Mouse (Mus musculus) small intestine, adult 2 months (tissue): ENCODE results near the gene Tnfrsf23. TPM values are rescaled to one million over a fixed set of nuclear protein-coding genes. Genes with fewer than 3 reads are reported as not detected.
"Not testable (repeated sequence)": the region's sequence is repeated elsewhere in the genome, so short reads cannot be mapped to it uniquely, and the experiment has no call there.

Source experiments
- H3K27ac ChIP-seq: fragments of 200-500 bp; 2 replicates; pipeline ENCODE4 v1.5.1; 2012; ENCODE audit warnings: low read depth, low read length, control low read depth, inconsistent platforms; ENCODE audit not compliant: insufficient read depth
- H3K27me3 ChIP-seq: fragments of 200-500 bp; 2 replicates; pipeline ENCODE4 v1.6.1; 2012; ENCODE audit warnings: mild to moderate bottlenecking, moderate library complexity, low read length, inconsistent platforms; ENCODE audit not compliant: control insufficient read depth, insufficient read depth
- H3K36me3 ChIP-seq: fragments of 200-500 bp; 2 replicates; pipeline ENCODE4 v1.6.1; 2012; ENCODE audit warnings: mild to moderate bottlenecking, low read length, control low read depth, inconsistent platforms; ENCODE audit not compliant: control insufficient read depth, insufficient read depth
- H3K4me1 ChIP-seq: fragments of 200-500 bp; 2 replicates; pipeline ENCODE4 v1.6.1; 2012; ENCODE audit warnings: low read length, inconsistent platforms, mixed read lengths; ENCODE audit not compliant: control insufficient read depth, insufficient read depth, insufficient read length
- H3K4me3 ChIP-seq: fragments of 200-500 bp; 2 replicates; pipeline ENCODE4 v1.5.1; 2012; ENCODE audit warnings: low read depth, mild to moderate bottlenecking, control low read depth, inconsistent platforms, low read length, moderate library complexity
- CTCF ChIP-seq: fragments of 200-500 bp; IDR thresholded peaks from 2 replicates; pipeline ENCODE4 v1.5.1; 2012; ENCODE audit warnings: low read depth, mild to moderate bottlenecking, control low read depth, inconsistent platforms, low read length, moderate library complexity, mixed read lengths; ENCODE audit not compliant: insufficient replicate concordance, insufficient read length; ENCODE audit errors: extremely low read depth
- POLR2A ChIP-seq: fragments of 200-500 bp; IDR thresholded peaks from 2 replicates; pipeline ENCODE4 v1.6.1; 2012; ENCODE audit warnings: low read depth, mild to moderate bottlenecking, control low read depth, inconsistent platforms, low read length, moderate library complexity
- WGBS: fragments of 180-500 bp; shearing (Covaris S2); methylation state at CpG from one replicate; pipeline ENCODE4 v1.1.7; 2018; 5-methylcytosine and 5-hydroxymethylcytosine counted together
- polyA plus RNA-seq: library from polyadenylated mRNA; depleted of rRNA; stranded (reverse); fragments of >200 nt; gene quantifications from 2 replicates; pipeline ENCODE4 v1.2.3, GENCODE M21; 2012

The Tnfrsf23 gene
- polyA plus RNA-seq, 1 experiment, result 2.9 TPM

GRCm38 (mm10) chr7:143681566-143681965, 4.1 kb downstream of the Tnfrsf23 start:
- no peaks in the 10 kb centered on the region for H3K36me3 ChIP-seq
- WGBS, result 100% methylated on average over 1 of the region's 1 CpGs

GRCm38 (mm10) chr7:143680836-143681235, 4.8 kb downstream of the Tnfrsf23 start:
- not testable (repeated sequence) for H3K36me3 ChIP-seq, H3K4me3 ChIP-seq, H3K27me3 ChIP-seq, H3K4me1 ChIP-seq, H3K27ac ChIP-seq
- WGBS, result 68% methylated on average over 2 of the region's 2 CpGs

More at GRCm38 (mm10) chr7:143681566-143681965, 4.1 kb downstream of the Tnfrsf23 start:
- Histone ChIP-seq H3K4me3 (no peak overlapping the region), H3K27ac (no peak overlapping the region), H3K4me1 (no peaks in the 10 kb centered on the region), H3K27me3 (no peaks in the 10 kb centered on the region)
- TF ChIP-seq CTCF (no peak), POLR2A (no peak)

- not testable (repeated sequence) for H3K27me3 ChIP-seq, H3K4me3 ChIP-seq, H3K27ac ChIP-seq, H3K4me1 ChIP-seq, H3K36me3 ChIP-seq
- 81% methylated on average over 2 of the region's 2 CpGs for WGBS
Measured at GRCm38 (mm10) chr7:143679650-143680049, 6.0 kb downstream of the Tnfrsf23 start.

- H3K27ac ChIP-seq, result peak overlapping the region; percentile 27
- TF ChIP-seq POLR2A, result no peak
- no peaks in the 10 kb centered on the region for H3K4me1 ChIP-seq
- H3K27me3 ChIP-seq, result no peaks in the 10 kb centered on the region
- H3K36me3 ChIP-seq, result no peaks in the 10 kb centered on the region
- no peak overlapping the region for H3K4me3 ChIP-seq
Measured at GRCm38 (mm10) chr7:143666427-143667311, 19.0 kb downstream of the Tnfrsf23 start.

- TF ChIP-seq CTCF (no peak), POLR2A (no peak)
- 81% methylated on average over 2 of the region's 2 CpGs for WGBS
- no peaks in the 10 kb centered on the region for H3K4me1 ChIP-seq
- H3K27ac ChIP-seq, result no peak overlapping the region
- H3K27me3 ChIP-seq, result no peaks in the 10 kb centered on the region
- no peak overlapping the region for H3K4me3 ChIP-seq
- H3K36me3 ChIP-seq, result no peaks in the 10 kb centered on the region
Measured at GRCm38 (mm10) chr7:143663470-143663869, 22.2 kb downstream of the Tnfrsf23 start.

GRCm38 (mm10) chr7:143660797-143661196, 24.9 kb downstream of the Tnfrsf23 start:
- H3K36me3 ChIP-seq, result no peaks in the 10 kb centered on the region
- no peak for TF ChIP-seq CTCF
- no peak for TF ChIP-seq POLR2A
- no peak overlapping the region for H3K27ac ChIP-seq
- no peaks in the 10 kb centered on the region for H3K27me3 ChIP-seq
- no peak overlapping the region for H3K4me3 ChIP-seq
- H3K4me1 ChIP-seq, result no peaks in the 10 kb centered on the region

- not testable (repeated sequence) for H3K4me1 ChIP-seq, H3K27me3 ChIP-seq, H3K36me3 ChIP-seq, H3K27ac ChIP-seq
- H3K4me3 ChIP-seq, result peak overlapping the region; percentile 79; the same call in 1 of the 2 replicates
- WGBS, result 49% methylated on average over 10 of the region's 10 CpGs
Measured at GRCm38 (mm10) chr7:143649769-143650346, 35.8 kb downstream of the Tnfrsf23 start.
